Mouse (Mus musculus) adrenal gland, adult 10 weeks (tissue): ENCODE results near the gene Acad8. TPM values are rescaled to one million over a fixed set of nuclear protein-coding genes. Genes with fewer than 3 reads are reported as not detected.

ENCODE experiments used
- polyA plus RNA-seq: library from polyadenylated mRNA; stranded (reverse); fragments of 350-450 nt; fragmentation: Illumina TruSeq; extraction: RNeasy Lipid Tissue Mini Kit (QIAGEN cat#74804); gene quantifications from one replicate; pipeline ENCODE4 v1.2.3, GENCODE M21; 2014; ENCODE audit warnings: low read depth, low replicate concordance

Acad8 gene
- polyA plus RNA-seq: 47.5 TPM

GRCm38 (mm10) chr9:26999461-27000395 is at the start of gene Acad8, which contains the start of gene Thyn1:
Gene Acad8 (minus strand): TSS chr9:26999566.
Gene Thyn1 (plus strand): TSS chr9:26999710.

GRCm38 (mm10) chr9:27029828-27030762 is 30.7 kb upstream of the Acad8 start, which contains the start of the genes Vps26b and Ncapd3:
Gene Vps26b (minus strand): TSS chr9:27030065.
Gene Ncapd3 (plus strand): TSS chr9:27030175.

Other genes with a start within 250 kb of the Acad8 start
- gene Glb1l2, start 193.1 kb downstream of the Acad8 start, polyA plus RNA-seq: 13.3 TPM
- gene Glb1l3, start 138.7 kb downstream of the Acad8 start, polyA plus RNA-seq: 5.3 TPM
- gene Gm1110, start 76.5 kb downstream of the Acad8 start, polyA plus RNA-seq: 0.35 TPM
- 49.4 TPM for gene Thyn1, start 144 bp upstream of the Acad8 start, polyA plus RNA-seq
- 38.6 TPM for gene Vps26b, start 30.5 kb upstream of the Acad8 start, polyA plus RNA-seq
- gene Ncapd3, start 30.6 kb upstream of the Acad8 start, polyA plus RNA-seq: 24.1 TPM
- gene Jam3, start 155.9 kb upstream of the Acad8 start, polyA plus RNA-seq: 38.5 TPM